Mouse (Mus musculus): Measurements from ENCODE around the gene Etfdh. TPM values are rescaled to one million over a fixed set of nuclear protein-coding genes. Genes with fewer than 3 reads are reported as not detected.
A peak's percentile ranks its signal among the peaks of the same experiment; 100 is the strongest.

The Etfdh gene
- total RNA-seq (2015), result 28.4 and 34.4 TPM in 2 replicates
- 49.6 and 56.6 TPM in 2 replicates for total RNA-seq (2017)

GRCm38 (mm10) chr3:79629416-79629730 lies at the start of gene Etfdh:
TSS of gene Etfdh (minus strand) at chr3:79629500.
- ATAC-seq (ENCODE audit: poor library complexity, severe bottlenecking), result peak; percentile 27

GRCm38 (mm10) chr3:79676411-79676810 lies 47.1 kb upstream of the Etfdh start:
- ATAC-seq (ENCODE audit: poor library complexity, severe bottlenecking), result peak; percentile 62

- no peak for ATAC-seq (ENCODE audit: poor library complexity, severe bottlenecking)
Observed at GRCm38 (mm10) chr3:79674641-79675040, 45.3 kb upstream of the Etfdh start.

GRCm38 (mm10) chr3:79673082-79673481 lies 43.8 kb upstream of the Etfdh start:
- peak; percentile 47; the same call in 1 of the 2 replicates for ATAC-seq (ENCODE audit: poor library complexity, severe bottlenecking)

- no peak for ATAC-seq (ENCODE audit: poor library complexity, severe bottlenecking)
Observed at GRCm38 (mm10) chr3:79672188-79672587, 42.9 kb upstream of the Etfdh start.

- ATAC-seq (ENCODE audit: poor library complexity, severe bottlenecking), result no peak
Observed at GRCm38 (mm10) chr3:79670556-79670955, 41.3 kb upstream of the Etfdh start.

- peak; percentile 77 for ATAC-seq (ENCODE audit: poor library complexity, severe bottlenecking)
Observed at GRCm38 (mm10) chr3:79664787-79665408, 35.6 kb upstream of the Etfdh start.

GRCm38 (mm10) chr3:79656682-79657081 lies 27.4 kb upstream of the Etfdh start:
- no peak for ATAC-seq (ENCODE audit: poor library complexity, severe bottlenecking)

GRCm38 (mm10) chr3:79652129-79652528 lies 22.8 kb upstream of the Etfdh start:
- ATAC-seq (ENCODE audit: poor library complexity, severe bottlenecking), result no peak

GRCm38 (mm10) chr3:79628561-79629415 lies 512 bp downstream of the Etfdh start, which contains the start of gene 4930579G24Rik:
TSS of gene 4930579G24Rik (plus strand) at chr3:79629079.
- peak; percentile 91 for ATAC-seq (ENCODE audit: poor library complexity, severe bottlenecking)

- peak; percentile 9 for ATAC-seq (ENCODE audit: poor library complexity, severe bottlenecking)
Observed at GRCm38 (mm10) chr3:79628182-79628560, 1.1 kb downstream of the Etfdh start.

GRCm38 (mm10) chr3:79627484-79628181 lies 1.7 kb downstream of the Etfdh start:
- no peak for ATAC-seq (ENCODE audit: poor library complexity, severe bottlenecking)

- ATAC-seq (ENCODE audit: poor library complexity, severe bottlenecking), result no peak
Observed at GRCm38 (mm10) chr3:79609886-79610285, 19.4 kb downstream of the Etfdh start.

- no peak for ATAC-seq (ENCODE audit: poor library complexity, severe bottlenecking)
Observed at GRCm38 (mm10) chr3:79595468-79595867, 33.8 kb downstream of the Etfdh start.

- no peak for ATAC-seq (ENCODE audit: poor library complexity, severe bottlenecking)
Observed at GRCm38 (mm10) chr3:79591793-79592471, 37.4 kb downstream of the Etfdh start.

- ATAC-seq (ENCODE audit: poor library complexity, severe bottlenecking), result peak; percentile 90
Observed at GRCm38 (mm10) chr3:79590863-79591792, 38.2 kb downstream of the Etfdh start, which contains the start of gene Ppid. TSS of gene Ppid (plus strand) at chr3:79591342.

- ATAC-seq (ENCODE audit: poor library complexity, severe bottlenecking), result no peak
Observed at GRCm38 (mm10) chr3:79589671-79590070, 39.6 kb downstream of the Etfdh start.

GRCm38 (mm10) chr3:79586804-79587203 lies 42.5 kb downstream of the Etfdh start:
- peak; percentile 90 for ATAC-seq (ENCODE audit: poor library complexity, severe bottlenecking)

- peak; percentile 24; the same call in 1 of the 2 replicates for ATAC-seq (ENCODE audit: poor library complexity, severe bottlenecking)
Observed at GRCm38 (mm10) chr3:79579891-79580575, 49.3 kb downstream of the Etfdh start.

All from megakaryocyte, adult 5-6 weeks (primary cell).